Mouse (Mus musculus) thymus, postnatal 10 days (tissue): ENCODE results near the gene Hipk2.

Experiments used
- DNase-seq, 2 experiments: peaks; one replicate each; pipeline ENCODE4 v3.0.0; 2021; ENCODE audit warnings: low spot score in 2 of 2

Hipk2 gene

DNA sequence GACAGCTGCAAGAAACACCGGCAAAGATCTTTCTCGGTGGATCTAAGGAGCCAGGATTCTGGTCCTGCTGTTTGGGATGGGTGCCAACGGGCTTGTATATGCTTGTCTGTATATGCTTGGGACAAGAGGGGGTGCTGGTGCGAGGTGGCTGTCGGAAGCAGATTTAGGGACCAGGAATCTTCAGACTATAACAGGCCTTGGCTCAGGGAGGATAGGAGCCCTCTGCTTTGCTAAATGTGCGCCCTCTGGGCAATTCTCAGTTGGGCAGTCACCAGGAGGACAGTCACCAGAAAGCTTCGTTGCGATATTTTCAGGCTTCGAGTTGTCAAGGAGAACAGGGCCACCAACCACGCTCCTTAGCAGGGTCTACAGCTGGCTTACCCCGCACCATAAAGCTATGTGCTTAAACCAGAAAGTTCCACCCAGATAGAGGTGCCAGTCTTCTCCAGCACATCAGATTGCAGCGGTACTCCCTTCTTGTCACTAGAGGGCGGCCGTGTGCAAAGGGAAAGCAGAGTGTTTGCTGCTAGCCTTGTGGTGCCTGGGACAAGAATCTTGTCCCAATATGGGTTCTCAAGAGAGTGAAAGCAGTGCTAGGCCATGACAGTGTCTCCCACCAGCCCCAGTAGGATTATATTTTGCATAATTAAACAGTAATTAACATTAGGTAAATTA lies 225.6 kb downstream of the Hipk2 start:
- peak; percentile 14 to 61 for DNase-seq

DNA sequence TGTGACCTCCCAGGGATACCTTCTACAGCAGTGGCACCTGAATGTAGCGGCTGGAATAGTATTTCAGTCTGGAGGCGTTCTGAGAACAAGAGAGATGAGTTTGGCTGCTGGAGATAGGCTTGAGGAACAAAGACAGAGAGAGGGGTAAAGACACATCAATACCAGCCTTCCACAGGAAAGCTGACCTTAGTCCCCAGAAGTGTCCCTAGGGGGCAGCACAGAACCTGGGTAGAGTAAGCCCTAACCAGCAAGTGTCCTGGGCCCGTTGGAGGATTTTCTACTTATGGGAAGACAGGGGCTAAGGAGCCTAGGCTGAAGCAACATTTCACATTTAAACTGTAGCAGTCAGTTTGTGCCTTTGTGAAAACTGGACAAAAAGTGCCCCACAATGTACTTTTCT lies 226.4 kb downstream of the Hipk2 start:
- peak in 1 of 2 experiments; percentile 19 for DNase-seq
